Mouse (Mus musculus): Measurements from ENCODE around the gene 4930519P11Rik. TPM values are rescaled to one million over a fixed set of nuclear protein-coding genes. Genes with fewer than 3 reads are reported as not detected.
A peak's percentile ranks its signal among the peaks of the same experiment; 100 is the strongest.

4930519P11Rik gene
- polyA plus RNA-seq, 1 experiment from 2014 or later = not detected

- H3K27me3 ChIP-seq (ENCODE audit: low read depth, poor library complexity, severe bottlenecking) = no peaks in the 10 kb centered on the region
- H3K9me3 ChIP-seq (replicated peaks) = no peaks in the 10 kb centered on the region
- 0 out of 2 replicates have a peak, but pooled peaks cover 6% of the 10 kb centered on the region for H3K36me3 ChIP-seq
- H3K4me3 ChIP-seq = no peak overlapping the region
- WGBS = 90% methylated on average over 3 of the region's 3 CpGs
- DNase-seq (ENCODE audit: low spot score) = no peak
- H3K27ac ChIP-seq (replicated peaks) = no peak overlapping the region
- H3K4me1 ChIP-seq = peaks cover 31% of the 10 kb centered on the region
These were observed 3.8 kb upstream of the 4930519P11Rik start for GRCm38 (mm10) chr2:154617061-154617460.

- no peaks in the 10 kb centered on the region for H3K9me3 ChIP-seq (replicated peaks)
- H3K4me1 ChIP-seq = peaks cover 32% of the 10 kb centered on the region
- H3K27me3 ChIP-seq (ENCODE audit: low read depth, poor library complexity, severe bottlenecking) = no peaks in the 10 kb centered on the region
- no peak for DNase-seq (ENCODE audit: low spot score)
- 0 out of 2 replicates have a peak, but pooled peaks cover 6% of the 10 kb centered on the region for H3K36me3 ChIP-seq
- WGBS = 95% methylated on average over 5 of the region's 5 CpGs
- H3K27ac ChIP-seq (replicated peaks) = no peak overlapping the region
- no peak overlapping the region for H3K4me3 ChIP-seq
These were observed 2.4 kb upstream of the 4930519P11Rik start for GRCm38 (mm10) chr2:154615674-154616073.

- DNase-seq (ENCODE audit: low spot score) = no peak
- Histone ChIP-seq H3K9me3 (replicated peaks) (no peaks in the 10 kb centered on the region), H3K36me3 (0 out of 2 replicates have a peak, but pooled peaks cover 3% of the 10 kb centered on the region), H3K4me1 (peaks cover 32% of the 10 kb centered on the region), H3K27ac (replicated peaks) (peak overlapping the region; percentile 99; the same call in 1 of the 2 replicates), H3K27me3 (ENCODE audit: low read depth, poor library complexity, severe bottlenecking) (0 out of 2 replicates have a peak, but pooled peaks cover 3% of the 10 kb centered on the region), H3K4me3 (peak overlapping the region; percentile 69; the same call in 1 of the 2 replicates)
- 74% methylated on average over 19 of the region's 19 CpGs for WGBS
These were observed 1.8 kb upstream of the 4930519P11Rik start for GRCm38 (mm10) chr2:154614841-154615576.

- H3K27me3 ChIP-seq (ENCODE audit: low read depth, poor library complexity, severe bottlenecking) = peaks cover 17% of the 10 kb centered on the region
- 71% methylated on average over 10 of the region's 10 CpGs for WGBS
These were observed 4.0 kb downstream of the 4930519P11Rik start for GRCm38 (mm10) chr2:154609050-154609767.

GRCm38 (mm10) chr2:154606965-154607364 is 6.3 kb downstream of the 4930519P11Rik start:
- no peak for DNase-seq (ENCODE audit: low spot score)
- 85% methylated on average over 1 of the region's 1 CpGs for WGBS

More at GRCm38 (mm10) chr2:154609050-154609767, 4.0 kb downstream of the 4930519P11Rik start:
- Histone ChIP-seq H3K36me3 (no peaks in the 10 kb centered on the region), H3K4me1 (peaks cover 21% of the 10 kb centered on the region), H3K4me3 (no peak overlapping the region), H3K27ac (replicated peaks) (no peak overlapping the region), H3K9me3 (replicated peaks) (no peaks in the 10 kb centered on the region)
- no peak for DNase-seq (ENCODE audit: low spot score)

GRCm38 (mm10) chr2:154604156-154604555 is 9.1 kb downstream of the 4930519P11Rik start:
- Histone ChIP-seq H3K36me3 (no peaks in the 10 kb centered on the region), H3K27ac (replicated peaks) (no peak overlapping the region), H3K4me1 (peaks cover 15% of the 10 kb centered on the region), H3K9me3 (replicated peaks) (no peaks in the 10 kb centered on the region), H3K27me3 (ENCODE audit: low read depth, poor library complexity, severe bottlenecking) (peaks cover 6% of the 10 kb centered on the region; the same call in 1 of the 2 replicates), H3K4me3 (peak overlapping the region; percentile 71)
- 48% methylated on average over 7 of the region's 7 CpGs for WGBS
- DNase-seq (ENCODE audit: low spot score) = no peak

More at GRCm38 (mm10) chr2:154606965-154607364, 6.3 kb downstream of the 4930519P11Rik start:
- Histone ChIP-seq H3K27ac (replicated peaks) (no peak overlapping the region), H3K4me1 (peaks cover 15% of the 10 kb centered on the region), H3K27me3 (ENCODE audit: low read depth, poor library complexity, severe bottlenecking) (peaks cover 17% of the 10 kb centered on the region), H3K4me3 (no peak overlapping the region), H3K9me3 (replicated peaks) (no peaks in the 10 kb centered on the region), H3K36me3 (no peaks in the 10 kb centered on the region)

GRCm38 (mm10) chr2:154603638-154604153 is 9.5 kb downstream of the 4930519P11Rik start, which contains the start of gene Pxmp4:
Gene Pxmp4 (minus strand): TSS chr2:154603708.
- no peaks in the 10 kb centered on the region for H3K9me3 ChIP-seq (replicated peaks)
- H3K36me3 ChIP-seq = no peaks in the 10 kb centered on the region
- DNase-seq (ENCODE audit: low spot score) = peak; percentile 92
- H3K27me3 ChIP-seq (ENCODE audit: low read depth, poor library complexity, severe bottlenecking) = 0 out of 2 replicates have a peak, but pooled peaks cover 3% of the 10 kb centered on the region
- under 1% methylated on average over 13 of the region's 13 CpGs for WGBS
- H3K4me1 ChIP-seq = peaks cover 15% of the 10 kb centered on the region
- H3K27ac ChIP-seq (replicated peaks) = peak within 1 kb of the TSS; percentile 85
- H3K4me3 ChIP-seq = peak within 1 kb of the TSS; percentile 71

GRCm38 (mm10) chr2:154603007-154603637 is 10.1 kb downstream of the 4930519P11Rik start:
- Histone ChIP-seq H3K27me3 (ENCODE audit: low read depth, poor library complexity, severe bottlenecking) (no peaks in the 10 kb centered on the region), H3K4me1 (peaks cover 15% of the 10 kb centered on the region), H3K4me3 (peak overlapping the region; percentile 71), H3K27ac (replicated peaks) (peak overlapping the region; percentile 85), H3K36me3 (no peaks in the 10 kb centered on the region), H3K9me3 (replicated peaks) (no peaks in the 10 kb centered on the region)
- no peak for DNase-seq (ENCODE audit: low spot score)
- 25% methylated on average over 22 of the region's 22 CpGs for WGBS

- no peak overlapping the region for H3K27ac ChIP-seq (replicated peaks)
- DNase-seq (ENCODE audit: low spot score) = no peak
- peaks cover 15% of the 10 kb centered on the region for H3K4me1 ChIP-seq
- no peaks in the 10 kb centered on the region for H3K27me3 ChIP-seq (ENCODE audit: low read depth, poor library complexity, severe bottlenecking)
- no peaks in the 10 kb centered on the region for H3K9me3 ChIP-seq (replicated peaks)
- H3K4me3 ChIP-seq = no peak overlapping the region
- H3K36me3 ChIP-seq = no peaks in the 10 kb centered on the region
- WGBS = 70% methylated on average over 3 of the region's 3 CpGs
These were observed 11.9 kb downstream of the 4930519P11Rik start for GRCm38 (mm10) chr2:154601324-154601723.

GRCm38 (mm10) chr2:154600586-154600985 is 12.7 kb downstream of the 4930519P11Rik start:
- Histone ChIP-seq H3K9me3 (replicated peaks) (no peaks in the 10 kb centered on the region), H3K4me3 (no peak overlapping the region), H3K36me3 (no peaks in the 10 kb centered on the region), H3K27ac (replicated peaks) (no peak overlapping the region), H3K27me3 (ENCODE audit: low read depth, poor library complexity, severe bottlenecking) (no peaks in the 10 kb centered on the region), H3K4me1 (peaks cover 15% of the 10 kb centered on the region)
- DNase-seq (ENCODE audit: low spot score) = no peak
- 67% methylated on average over 6 of the region's 6 CpGs for WGBS

- Histone ChIP-seq H3K4me1 (no peaks in the 10 kb centered on the region), H3K4me3 (no peak overlapping the region), H3K36me3 (0 out of 2 replicates have a peak, but pooled peaks cover 9% of the 10 kb centered on the region), H3K27ac (replicated peaks) (no peak overlapping the region), H3K9me3 (replicated peaks) (no peaks in the 10 kb centered on the region), H3K27me3 (ENCODE audit: low read depth, poor library complexity, severe bottlenecking) (no peaks in the 10 kb centered on the region)
- DNase-seq (ENCODE audit: low spot score) = no peak
- WGBS = 89% methylated on average over 3 of the region's 3 CpGs
These were observed 15.8 kb downstream of the 4930519P11Rik start for GRCm38 (mm10) chr2:154597399-154597798.

- no peak overlapping the region for H3K27ac ChIP-seq (replicated peaks)
- H3K9me3 ChIP-seq (replicated peaks) = no peaks in the 10 kb centered on the region
- DNase-seq (ENCODE audit: low spot score) = no peak
- no peak overlapping the region for H3K4me3 ChIP-seq
- WGBS = 85% methylated on average over 5 of the region's 5 CpGs
- H3K27me3 ChIP-seq (ENCODE audit: low read depth, poor library complexity, severe bottlenecking) = no peaks in the 10 kb centered on the region
- H3K36me3 ChIP-seq = 0 out of 2 replicates have a peak, but pooled peaks cover 9% of the 10 kb centered on the region
- H3K4me1 ChIP-seq = no peaks in the 10 kb centered on the region
These were observed 17.5 kb downstream of the 4930519P11Rik start for GRCm38 (mm10) chr2:154595775-154596174.
